Mouse (Mus musculus) hindbrain, embryonic 15.5 days (tissue): ENCODE results near the gene Dab1. TPM values are rescaled to one million over a fixed set of nuclear protein-coding genes. Genes with fewer than 3 reads are reported as not detected.

ENCODE experiments used
- ATAC-seq: fragments of 200-750 bp; cut with Nextera tagmentation; 2 replicates; pipeline ENCODE4 v1.8.0; 2017; ENCODE audit warnings: low read depth, moderate number of reproducible peaks, moderate TSS enrichment; ENCODE audit not compliant: low FRiP score
- H3K27ac ChIP-seq: fragments of 300-500 bp; sonication (generic); replicated peaks from 2 replicates; pipeline ENCODE4 v1.5.1; 2015; ENCODE audit warnings: mild to moderate bottlenecking, inconsistent platforms
- H3K27me3 ChIP-seq: fragments of 300-500 bp; sonication (generic); 2 replicates; pipeline ENCODE4 v1.6.1; 2015; ENCODE audit warnings: control low read depth, inconsistent platforms
- H3K36me3 ChIP-seq: fragments of 300-500 bp; sonication (generic); 2 replicates; pipeline ENCODE4 v1.6.1; 2015; ENCODE audit warnings: control low read depth, inconsistent platforms
- H3K4me1 ChIP-seq: fragments of 300-500 bp; sonication (generic); replicated peaks from 2 replicates; pipeline ENCODE4 v1.6.1; 2015; ENCODE audit warnings: control low read depth, inconsistent platforms
- H3K4me2 ChIP-seq: fragments of 300-500 bp; sonication (generic); 2 replicates; pipeline ENCODE4 v1.6.1; 2015; ENCODE audit warnings: moderate library complexity, mild to moderate bottlenecking, inconsistent platforms
- H3K4me3 ChIP-seq: fragments of 300-500 bp; sonication (generic); 2 replicates; pipeline ENCODE4 v1.5.1; 2015; ENCODE audit warnings: mild to moderate bottlenecking, inconsistent platforms
- H3K9ac ChIP-seq: fragments of 300-500 bp; sonication (generic); 2 replicates; pipeline ENCODE4 v1.6.1; 2015; ENCODE audit warnings: inconsistent platforms
- H3K9me3 ChIP-seq: fragments of 300-500 bp; sonication (generic); 2 replicates; pipeline ENCODE4 v1.6.1; 2016; ENCODE audit warnings: control low read depth, inconsistent platforms
- WGBS: fragments of 180-500 bp; shearing (Covaris S2); methylation state at CpG from one replicate; pipeline ENCODE4 v1.1.7; 2015; 5-methylcytosine and 5-hydroxymethylcytosine counted together
- polyA plus RNA-seq: library from polyadenylated mRNA; unstranded; fragments of >200 nt; fragmentation: Nextera tagmentation; extraction: Ambion mirVana; gene quantifications from 2 replicates; pipeline ENCODE4 v1.2.1, GENCODE M21; 2015

Gene Dab1
- polyA plus RNA-seq, 1 experiment from 2014 or later = 93.7 TPM

GRCm38 (mm10) chr4:103844635-103845034, 225.5 kb downstream of the Dab1 start:
- H3K4me1 ChIP-seq = 0 out of 2 replicates have a peak, but pooled peaks cover 6% of the 10 kb centered on the region
- H3K9ac ChIP-seq = no peak overlapping the region
- H3K4me3 ChIP-seq = no peak overlapping the region
- ATAC-seq = no peak
- no peaks in the 10 kb centered on the region for H3K36me3 ChIP-seq
- H3K4me2 ChIP-seq = no peak overlapping the region
- H3K27me3 ChIP-seq = no peaks in the 10 kb centered on the region
- no peaks in the 10 kb centered on the region for H3K9me3 ChIP-seq
- H3K27ac ChIP-seq = no peak overlapping the region
- WGBS = 59% methylated on average over 7 of the region's 7 CpGs

DNA sequence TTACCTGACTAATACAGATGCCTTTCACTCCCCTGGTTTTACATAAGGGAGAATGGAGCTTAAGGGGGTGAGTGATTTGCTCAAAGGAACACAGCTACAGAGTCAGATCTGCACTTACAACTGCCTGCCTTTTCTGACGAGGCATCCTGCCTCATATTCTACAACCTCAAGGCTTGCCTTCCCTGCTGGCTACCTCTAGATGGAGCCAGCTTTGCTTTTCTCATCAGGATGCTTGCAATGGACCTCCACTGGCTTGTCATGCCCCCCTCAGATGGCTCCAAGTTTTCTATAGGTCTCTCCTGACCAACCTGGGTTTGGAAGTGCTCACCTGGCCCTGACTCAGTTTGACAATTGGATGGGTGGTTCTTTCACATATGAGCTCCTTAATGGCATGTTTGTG, 238.0 kb downstream of the Dab1 start:
- Histone ChIP-seq H3K36me3 (no peaks in the 10 kb centered on the region), H3K27ac (no peak overlapping the region)
- 31% methylated on average over 1 of the region's 1 CpGs for WGBS

DNA sequence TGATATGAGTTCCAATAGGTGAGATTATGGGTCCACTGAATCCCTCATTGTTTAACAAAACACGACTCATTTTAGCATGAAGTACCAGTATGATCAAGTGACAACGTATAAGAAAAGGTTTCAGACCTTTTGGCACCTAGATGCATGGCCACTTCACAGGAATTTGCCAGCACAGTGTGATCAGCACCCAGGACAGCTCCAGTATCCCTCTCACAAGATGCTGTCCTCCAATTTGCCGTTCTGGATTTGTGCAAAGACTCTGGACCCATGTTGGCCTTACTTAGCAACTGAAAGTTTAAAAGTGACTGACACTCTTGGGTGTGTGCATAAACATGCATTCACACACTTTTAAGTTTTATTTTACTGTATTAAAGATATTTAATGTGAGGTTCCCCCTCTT, 256.4 kb downstream of the Dab1 start:
- Histone ChIP-seq H3K4me2 (no peak overlapping the region), H3K27ac (no peak overlapping the region), H3K9ac (no peak overlapping the region), H3K27me3 (no peaks in the 10 kb centered on the region), H3K36me3 (no peaks in the 10 kb centered on the region), H3K4me3 (no peak overlapping the region), H3K9me3 (no peaks in the 10 kb centered on the region), H3K4me1 (no peaks in the 10 kb centered on the region; the same call in 1 of the 2 replicates)
- 47% methylated on average over 3 of the region's 3 CpGs for whole genome bisulfite sequencing
- ATAC-seq = no peak

More for the DNA sequence above, 238.0 kb downstream of the Dab1 start:
- Histone ChIP-seq H3K9me3 (no peaks in the 10 kb centered on the region), H3K4me3 (no peak overlapping the region), H3K9ac (no peak overlapping the region), H3K4me1 (no peaks in the 10 kb centered on the region), H3K27me3 (no peaks in the 10 kb centered on the region), H3K4me2 (no peak overlapping the region)
- ATAC-seq = no peak

- H3K9ac ChIP-seq = no peak overlapping the region
- H3K27ac ChIP-seq = no peak overlapping the region
- no peak overlapping the region for H3K4me2 ChIP-seq
- no peaks in the 10 kb centered on the region for H3K9me3 ChIP-seq
- no peak overlapping the region for H3K4me3 ChIP-seq
- no peaks in the 10 kb centered on the region; the same call in 1 of the 2 replicates for H3K4me1 ChIP-seq
- 63% methylated on average over 4 of the region's 4 CpGs for WGBS
- no peaks in the 10 kb centered on the region for H3K36me3 ChIP-seq
- ATAC-seq = no peak
- no peaks in the 10 kb centered on the region; the same call in 1 of the 2 replicates for H3K27me3 ChIP-seq
Observed at GRCm38 (mm10) chr4:103878841-103879240, 259.7 kb downstream of the Dab1 start.

- WGBS = 49% methylated on average over 3 of the region's 3 CpGs
- H3K4me2 ChIP-seq = no peak overlapping the region
- H3K36me3 ChIP-seq = no peaks in the 10 kb centered on the region
- peak; percentile 93 for ATAC-seq
- no peaks in the 10 kb centered on the region for H3K9me3 ChIP-seq
- H3K4me3 ChIP-seq = no peak overlapping the region
- no peak overlapping the region for H3K9ac ChIP-seq
- H3K27ac ChIP-seq = no peak overlapping the region
- no peaks in the 10 kb centered on the region; the same call in 1 of the 2 replicates for H3K4me1 ChIP-seq
- no peaks in the 10 kb centered on the region; the same call in 1 of the 2 replicates for H3K27me3 ChIP-seq
Observed at GRCm38 (mm10) chr4:103881641-103882040, 262.5 kb downstream of the Dab1 start.

DNA sequence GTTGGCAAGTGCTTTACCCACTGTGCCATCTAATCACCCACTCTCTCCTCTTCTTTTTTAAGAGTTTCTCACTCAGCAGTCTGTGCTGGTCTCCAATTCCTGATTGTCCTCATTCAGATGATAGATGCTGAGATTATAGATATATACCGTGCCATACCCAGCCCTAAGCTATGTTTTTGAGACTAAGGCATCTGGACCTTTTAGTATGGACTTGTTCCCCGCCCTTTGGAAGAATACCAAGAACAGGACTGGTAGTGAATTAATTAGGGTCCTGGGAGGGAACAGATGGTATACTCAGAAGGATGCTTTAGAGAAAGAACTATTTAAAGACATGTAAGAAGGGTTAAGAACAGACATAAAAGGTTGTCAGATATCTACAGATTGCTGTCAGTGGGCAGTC, 268.9 kb downstream of the Dab1 start:
- no peak overlapping the region for H3K9ac ChIP-seq
- no peak for ATAC-seq
- no peaks in the 10 kb centered on the region for H3K36me3 ChIP-seq
- H3K9me3 ChIP-seq = no peaks in the 10 kb centered on the region
- H3K4me3 ChIP-seq = no peak overlapping the region
- H3K27me3 ChIP-seq = no peaks in the 10 kb centered on the region; the same call in 1 of the 2 replicates
- 59% methylated on average over 2 of the region's 2 CpGs for WGBS
- no peak overlapping the region for H3K27ac ChIP-seq
- H3K4me1 ChIP-seq = no peaks in the 10 kb centered on the region
- no peak overlapping the region for H3K4me2 ChIP-seq

DNA sequence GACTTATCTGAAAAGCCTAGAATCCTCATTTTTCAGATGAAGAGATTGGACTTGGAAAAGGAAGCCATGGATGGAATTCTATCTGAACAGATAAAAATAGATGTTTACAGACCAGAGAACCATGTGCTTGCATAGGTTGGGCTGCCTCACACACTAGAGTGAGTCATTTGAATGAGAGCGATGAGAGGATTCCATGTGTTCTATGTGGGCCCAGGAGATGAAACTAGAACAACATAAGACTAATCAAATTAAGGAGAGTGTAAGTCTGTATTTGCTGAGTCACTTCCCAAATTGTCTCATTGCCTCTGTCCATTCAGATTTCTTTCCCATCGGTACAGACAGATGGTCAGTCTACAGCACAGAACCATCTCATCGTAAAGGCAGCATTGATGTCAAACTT, 270.0 kb downstream of the Dab1 start:
- H3K4me1 ChIP-seq = no peaks in the 10 kb centered on the region
- 89% methylated on average over 3 of the region's 3 CpGs for WGBS

DNA sequence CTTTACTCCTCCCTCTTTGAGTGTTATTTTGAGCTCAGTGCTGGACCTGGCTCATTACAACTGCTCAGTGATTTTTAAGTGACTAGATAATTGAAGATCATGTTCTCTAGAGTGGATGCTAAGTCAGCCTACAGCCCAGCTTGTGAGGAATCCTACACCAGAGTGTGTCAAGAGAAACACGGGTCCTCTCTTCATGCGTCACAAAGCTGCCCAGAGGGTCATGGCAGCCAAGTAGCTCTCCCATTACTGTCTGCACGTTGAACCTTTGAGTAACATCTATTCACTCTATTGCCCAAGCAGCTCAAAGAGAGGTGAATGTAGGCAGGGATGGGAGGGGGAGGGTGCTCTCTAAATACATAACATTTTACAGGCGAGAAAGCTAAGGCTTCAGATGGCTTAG, 277.6 kb downstream of the Dab1 start:
- no peaks in the 10 kb centered on the region for H3K4me1 ChIP-seq
- H3K9ac ChIP-seq = no peak overlapping the region
- H3K27ac ChIP-seq = no peak overlapping the region
- no peaks in the 10 kb centered on the region for H3K27me3 ChIP-seq
- no peaks in the 10 kb centered on the region for H3K9me3 ChIP-seq
- H3K4me3 ChIP-seq = no peak overlapping the region
- H3K4me2 ChIP-seq = no peak overlapping the region
- 89% methylated on average over 4 of the region's 4 CpGs for WGBS
- no peaks in the 10 kb centered on the region for H3K36me3 ChIP-seq
- no peak for ATAC-seq

More for the DNA sequence above, 270.0 kb downstream of the Dab1 start:
- Histone ChIP-seq H3K9me3 (no peaks in the 10 kb centered on the region), H3K27ac (no peak overlapping the region), H3K27me3 (no peaks in the 10 kb centered on the region), H3K4me3 (no peak overlapping the region), H3K4me2 (no peak overlapping the region), H3K36me3 (no peaks in the 10 kb centered on the region), H3K9ac (no peak overlapping the region)
- ATAC-seq = no peak

DNA sequence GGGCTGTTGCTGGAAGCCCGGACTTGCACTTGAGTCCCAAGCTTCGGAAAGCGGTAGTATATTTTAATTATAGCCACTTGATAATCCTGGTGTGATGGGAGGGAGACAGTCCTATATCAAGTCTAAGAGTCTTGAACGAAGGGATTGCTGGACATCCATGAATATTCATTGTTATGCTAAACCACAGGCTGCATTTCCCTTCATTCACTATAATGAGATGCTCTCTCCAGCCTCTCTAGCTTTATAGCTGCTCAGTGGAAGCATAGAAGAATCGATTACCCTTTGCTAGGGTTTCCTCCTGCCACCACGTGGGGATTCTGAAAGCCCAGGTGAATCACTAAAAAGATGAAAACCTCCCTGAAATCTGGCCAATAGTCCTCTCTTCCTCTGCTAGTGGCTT, 278.5 kb downstream of the Dab1 start:
- H3K4me1 ChIP-seq = 0 out of 2 replicates have a peak, but pooled peaks cover 3% of the 10 kb centered on the region
- no peaks in the 10 kb centered on the region for H3K27me3 ChIP-seq
- H3K4me3 ChIP-seq = no peak overlapping the region
- no peak overlapping the region for H3K27ac ChIP-seq
- 42% methylated on average over 6 of the region's 6 CpGs for WGBS
- H3K9me3 ChIP-seq = no peaks in the 10 kb centered on the region
- no peaks in the 10 kb centered on the region for H3K36me3 ChIP-seq
- H3K9ac ChIP-seq = no peak overlapping the region
- H3K4me2 ChIP-seq = no peak overlapping the region
- no peak for ATAC-seq

GRCm38 (mm10) chr4:103911441-103911840, 292.3 kb downstream of the Dab1 start:
- H3K4me2 ChIP-seq = no peak overlapping the region
- no peaks in the 10 kb centered on the region for H3K9me3 ChIP-seq
- no peak overlapping the region for H3K27ac ChIP-seq
- no peak overlapping the region for H3K9ac ChIP-seq
- ATAC-seq = no peak
- H3K4me1 ChIP-seq = no peaks in the 10 kb centered on the region
- H3K27me3 ChIP-seq = no peaks in the 10 kb centered on the region
- no peak overlapping the region for H3K4me3 ChIP-seq
- WGBS = 33% methylated on average over 4 of the region's 4 CpGs
- no peaks in the 10 kb centered on the region for H3K36me3 ChIP-seq

GRCm38 (mm10) chr4:103912071-103912470, 292.9 kb downstream of the Dab1 start:
- no peaks in the 10 kb centered on the region for H3K27me3 ChIP-seq
- no peaks in the 10 kb centered on the region for H3K4me1 ChIP-seq
- no peak overlapping the region for H3K4me2 ChIP-seq
- H3K4me3 ChIP-seq = no peak overlapping the region
- 61% methylated on average over 6 of the region's 6 CpGs for WGBS
- no peak overlapping the region for H3K27ac ChIP-seq
- ATAC-seq = no peak
- no peaks in the 10 kb centered on the region for H3K36me3 ChIP-seq
- no peaks in the 10 kb centered on the region for H3K9me3 ChIP-seq
- H3K9ac ChIP-seq = no peak overlapping the region

GRCm38 (mm10) chr4:103922431-103922931, 303.3 kb downstream of the Dab1 start:
- ATAC-seq = peak; percentile 74
- no peaks in the 10 kb centered on the region for H3K36me3 ChIP-seq
- H3K4me1 ChIP-seq = peaks cover 10% of the 10 kb centered on the region
- H3K9ac ChIP-seq = no peak overlapping the region
- H3K9me3 ChIP-seq = no peaks in the 10 kb centered on the region
- no peak overlapping the region for H3K4me2 ChIP-seq
- H3K27me3 ChIP-seq = no peaks in the 10 kb centered on the region
- no peak overlapping the region for H3K4me3 ChIP-seq
- H3K27ac ChIP-seq = no peak overlapping the region
- 57% methylated on average over 3 of the region's 3 CpGs for WGBS

- 45% methylated on average over 5 of the region's 5 CpGs for WGBS
- Histone ChIP-seq H3K4me2 (no peak overlapping the region), H3K9me3 (no peaks in the 10 kb centered on the region), H3K36me3 (no peaks in the 10 kb centered on the region), H3K4me3 (no peak overlapping the region), H3K27me3 (no peaks in the 10 kb centered on the region), H3K27ac (no peak overlapping the region), H3K4me1 (0 out of 2 replicates have a peak, but pooled peaks cover 3% of the 10 kb centered on the region), H3K9ac (no peak overlapping the region)
- no peak for ATAC-seq
Observed at GRCm38 (mm10) chr4:103926682-103927081, 307.5 kb downstream of the Dab1 start.
